Mouse (Mus musculus): ENCODE measurements around the gene Acot8.

- TF ChIP-seq POLR2A (IDR thresholded peaks at IDR 0.05; ENCODE audit: borderline replicate concordance, insufficient read depth, low read length) (no peak), CTCF (IDR thresholded peaks at IDR 0.05; ENCODE audit: borderline replicate concordance, insufficient read depth, low read depth, low read length) (no peak)
Measured at GRCm38 (mm10) chr2:164831029-164831428, 26.3 kb upstream of the Acot8 start.

Measured in cerebellum, adult 2 months (tissue).